Mouse (Mus musculus) small intestine, adult 2 months (tissue): Measurements from ENCODE around the gene Rtn3. TPM values are rescaled to one million over a fixed set of nuclear protein-coding genes. Genes with fewer than 3 reads are reported as not detected.
"Not testable (repeated sequence)": the region's sequence is repeated elsewhere in the genome, so short reads cannot be mapped to it uniquely, and the experiment has no call there.

Source experiments
- H3K27ac ChIP-seq: fragments of 200-500 bp; 2 replicates; pipeline ENCODE4 v1.5.1; 2012; ENCODE audit warnings: low read depth, low read length, control low read depth, inconsistent platforms; ENCODE audit not compliant: insufficient read depth
- H3K27me3 ChIP-seq: fragments of 200-500 bp; 2 replicates; pipeline ENCODE4 v1.6.1; 2012; ENCODE audit warnings: mild to moderate bottlenecking, moderate library complexity, low read length, inconsistent platforms; ENCODE audit not compliant: control insufficient read depth, insufficient read depth
- H3K36me3 ChIP-seq: fragments of 200-500 bp; 2 replicates; pipeline ENCODE4 v1.6.1; 2012; ENCODE audit warnings: mild to moderate bottlenecking, low read length, control low read depth, inconsistent platforms; ENCODE audit not compliant: control insufficient read depth, insufficient read depth
- H3K4me1 ChIP-seq: fragments of 200-500 bp; 2 replicates; pipeline ENCODE4 v1.6.1; 2012; ENCODE audit warnings: low read length, inconsistent platforms, mixed read lengths; ENCODE audit not compliant: control insufficient read depth, insufficient read depth, insufficient read length
- H3K4me3 ChIP-seq: fragments of 200-500 bp; 2 replicates; pipeline ENCODE4 v1.5.1; 2012; ENCODE audit warnings: low read depth, mild to moderate bottlenecking, control low read depth, inconsistent platforms, low read length, moderate library complexity
- CTCF ChIP-seq: fragments of 200-500 bp; IDR thresholded peaks from 2 replicates; pipeline ENCODE4 v1.5.1; 2012; ENCODE audit warnings: low read depth, mild to moderate bottlenecking, control low read depth, inconsistent platforms, low read length, moderate library complexity, mixed read lengths; ENCODE audit not compliant: insufficient replicate concordance, insufficient read length; ENCODE audit errors: extremely low read depth
- POLR2A ChIP-seq: fragments of 200-500 bp; IDR thresholded peaks from 2 replicates; pipeline ENCODE4 v1.6.1; 2012; ENCODE audit warnings: low read depth, mild to moderate bottlenecking, control low read depth, inconsistent platforms, low read length, moderate library complexity
- WGBS: fragments of 180-500 bp; shearing (Covaris S2); methylation state at CpG from one replicate; pipeline ENCODE4 v1.1.7; 2018; 5-methylcytosine and 5-hydroxymethylcytosine counted together
- polyA plus RNA-seq: library from polyadenylated mRNA; depleted of rRNA; stranded (reverse); fragments of >200 nt; gene quantifications from 2 replicates; pipeline ENCODE4 v1.2.3, GENCODE M21; 2012

Rtn3 gene
- polyA plus RNA-seq, 1 experiment: 95.6 TPM

DNA sequence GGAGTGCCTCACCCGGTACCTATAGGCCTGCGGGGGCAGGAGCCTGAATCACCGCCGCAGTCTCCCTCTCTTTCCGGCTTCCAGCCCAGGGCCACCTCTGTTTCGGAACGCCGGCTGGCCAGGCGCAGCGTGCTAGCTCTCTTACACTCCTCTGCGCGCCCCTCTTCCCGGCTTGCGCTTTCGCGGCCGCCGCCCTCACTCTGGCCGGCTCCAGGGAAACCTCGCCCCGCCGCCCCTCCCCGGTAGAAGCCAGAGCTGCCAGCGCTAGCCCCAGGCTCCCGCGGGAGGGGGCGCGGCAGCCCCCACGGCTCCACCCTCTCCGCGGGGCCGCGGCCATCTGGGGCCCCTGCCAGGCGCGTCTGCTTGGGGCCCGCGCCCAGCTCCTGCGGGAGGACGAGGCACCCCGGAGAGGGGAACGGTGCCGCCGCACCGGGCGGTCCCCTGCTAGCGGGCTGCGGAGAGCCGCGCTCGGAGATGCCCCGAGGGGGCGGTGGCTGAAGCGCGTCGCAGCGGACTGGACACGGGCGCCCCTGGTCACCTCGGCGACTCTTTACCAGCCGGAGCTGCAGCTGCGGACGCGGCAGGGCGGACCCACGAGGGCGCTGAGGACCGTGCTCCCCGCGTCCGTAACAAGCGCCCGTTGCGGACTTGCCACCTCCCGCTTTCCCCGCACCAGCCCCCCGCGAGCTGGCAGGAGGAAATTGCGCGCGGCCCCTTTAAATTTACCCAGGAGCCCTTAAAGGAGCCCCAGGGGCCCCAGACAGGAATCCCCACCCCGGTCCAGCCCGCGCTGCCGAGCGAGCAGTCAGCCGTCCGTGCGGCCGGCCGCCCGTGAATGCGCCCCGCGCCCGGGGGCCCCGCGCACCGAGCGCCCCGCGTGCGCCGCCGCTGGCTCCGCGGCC, 66.0 kb downstream of the Rtn3 start, which contains the start of gene 2700081O15Rik:
TSS of gene 2700081O15Rik (plus strand) at position 792 of the 902 bp plus-strand sequence.
- Histone ChIP-seq H3K4me1 (peaks cover 2% of the 10 kb centered on the region), H3K4me3 (peak within 1 kb of the TSS; percentile 84), H3K27ac (peak within 1 kb of the TSS; percentile 16; the same call in 1 of the 2 replicates), H3K36me3 (peaks cover 3% of the 10 kb centered on the region; the same call in 1 of the 2 replicates), H3K27me3 (peaks cover 12% of the 10 kb centered on the region)
- 2% methylated on average over 107 of the region's 107 CpGs for WGBS
- no peak for TF ChIP-seq POLR2A
- TF ChIP-seq CTCF: no peak

DNA sequence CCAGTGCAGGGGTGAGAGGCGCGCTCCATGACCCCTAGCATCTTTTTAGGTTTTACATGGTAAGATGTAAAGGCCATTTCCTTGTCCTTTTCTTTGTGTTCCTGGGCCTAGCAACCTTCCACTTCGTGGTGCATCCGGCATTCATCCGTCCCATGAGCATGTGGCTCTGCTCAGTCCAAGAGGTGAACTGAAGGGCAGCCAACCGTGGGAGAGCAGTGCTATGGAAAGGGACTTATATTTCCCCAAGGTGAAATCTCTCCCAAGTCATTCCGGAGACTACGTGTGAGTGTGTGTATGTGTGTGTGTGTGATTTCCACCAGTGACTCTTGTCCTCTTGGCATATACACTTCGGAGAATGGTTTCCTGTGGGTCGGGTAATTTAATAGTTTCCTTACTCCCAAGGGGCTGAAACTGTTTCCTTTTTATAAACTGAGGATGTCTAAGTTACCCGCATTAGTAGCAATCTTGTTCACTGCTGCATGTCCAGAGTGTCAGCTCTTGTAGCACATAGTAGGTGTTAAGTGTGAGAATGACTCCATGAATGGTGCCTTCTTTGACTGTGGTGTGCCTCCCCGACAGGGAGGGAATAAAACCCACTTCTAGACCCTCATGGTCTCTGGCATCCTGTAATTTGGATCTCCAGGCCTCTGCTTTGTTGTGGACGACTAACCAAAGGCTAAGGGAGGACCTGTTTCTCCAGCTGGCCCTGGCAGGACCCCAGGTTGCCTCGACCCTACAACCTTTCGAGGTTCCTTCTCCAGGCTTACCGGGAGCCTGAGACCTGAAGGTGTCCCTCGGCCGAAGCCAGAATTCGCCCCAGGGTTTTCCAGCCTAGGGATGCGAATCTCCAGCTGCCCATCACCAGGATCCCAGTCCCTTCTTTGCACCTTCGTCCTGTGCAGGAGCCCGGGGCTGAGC, 66.9 kb downstream of the Rtn3 start:
- H3K27ac ChIP-seq: no peak overlapping the region
- no peak for TF ChIP-seq POLR2A
- no peak for TF ChIP-seq CTCF
- WGBS: 55% methylated on average over 22 of the region's 22 CpGs

DNA sequence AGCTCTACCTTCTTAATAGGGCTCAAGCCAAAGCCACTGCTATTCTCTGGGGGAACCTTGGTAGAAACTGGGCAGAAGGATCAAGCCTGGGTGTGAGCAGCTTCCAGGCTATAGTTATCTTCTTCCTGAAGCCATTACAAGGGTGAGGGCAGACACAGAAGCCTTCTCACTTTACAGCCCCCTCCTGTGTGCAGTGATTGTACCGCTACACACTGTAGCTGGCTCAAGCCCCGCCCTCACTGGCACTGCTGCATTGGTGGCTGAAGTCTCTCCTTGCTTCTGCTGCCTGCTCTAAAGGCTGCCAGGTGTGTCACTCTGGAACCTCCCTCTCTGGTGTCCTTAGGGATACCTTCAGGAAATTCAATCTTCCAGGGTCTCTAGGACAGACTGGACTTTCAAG, 70.7 kb downstream of the Rtn3 start:
- H3K27ac ChIP-seq: no peak overlapping the region
- 51% methylated on average over 2 of the region's 2 CpGs for WGBS

More for the DNA sequence above, 66.9 kb downstream of the Rtn3 start:
- Histone ChIP-seq H3K4me1 (peaks cover 2% of the 10 kb centered on the region), H3K27me3 (peaks cover 12% of the 10 kb centered on the region), H3K36me3 (no peaks in the 10 kb centered on the region), H3K4me3 (peak overlapping the region; percentile 84)

DNA sequence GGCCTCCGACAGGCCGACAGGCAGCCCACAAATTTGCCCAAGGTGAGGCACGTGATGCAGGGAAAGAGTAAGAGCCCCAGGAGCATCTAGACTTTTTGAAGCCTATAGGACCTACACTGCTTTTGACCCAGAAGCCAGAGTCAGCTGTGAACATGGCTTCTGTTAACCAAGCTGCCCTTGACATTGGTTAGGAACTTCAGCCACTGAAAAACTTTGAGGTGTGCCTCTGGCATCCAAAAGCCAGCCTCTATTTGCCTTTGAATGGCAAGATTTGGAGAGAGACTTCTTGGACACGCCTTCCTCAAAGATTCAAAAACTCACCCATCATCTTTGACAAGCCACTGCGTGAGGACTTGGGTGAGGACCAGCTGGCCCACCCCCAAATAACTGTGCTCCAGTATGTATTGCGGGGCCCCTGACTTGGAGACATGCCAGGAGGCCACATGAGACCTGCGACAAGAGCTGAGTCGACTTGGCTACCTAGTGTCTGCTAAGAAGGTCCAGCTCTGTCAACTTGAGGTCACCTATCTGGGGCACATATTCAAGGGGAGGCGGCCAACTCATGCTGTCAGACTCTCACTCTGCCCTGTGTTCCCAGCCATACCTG, 78.4 kb downstream of the Rtn3 start:
- WGBS: 48% methylated on average over 9 of the region's 9 CpGs
- Histone ChIP-seq H3K4me3 (no peak overlapping the region), H3K27me3 (no peaks in the 10 kb centered on the region), H3K36me3 (no peaks in the 10 kb centered on the region), H3K4me1 (no peaks in the 10 kb centered on the region), H3K27ac (no peak overlapping the region)
- TF ChIP-seq CTCF (no peak), POLR2A (no peak)

More for the DNA sequence above, 70.7 kb downstream of the Rtn3 start:
- TF ChIP-seq POLR2A (no peak), CTCF (no peak)
- Histone ChIP-seq H3K36me3 (no peaks in the 10 kb centered on the region), H3K27me3 (peaks cover 10% of the 10 kb centered on the region), H3K4me1 (no peaks in the 10 kb centered on the region; the same call in 1 of the 2 replicates), H3K4me3 (no peak overlapping the region)

DNA sequence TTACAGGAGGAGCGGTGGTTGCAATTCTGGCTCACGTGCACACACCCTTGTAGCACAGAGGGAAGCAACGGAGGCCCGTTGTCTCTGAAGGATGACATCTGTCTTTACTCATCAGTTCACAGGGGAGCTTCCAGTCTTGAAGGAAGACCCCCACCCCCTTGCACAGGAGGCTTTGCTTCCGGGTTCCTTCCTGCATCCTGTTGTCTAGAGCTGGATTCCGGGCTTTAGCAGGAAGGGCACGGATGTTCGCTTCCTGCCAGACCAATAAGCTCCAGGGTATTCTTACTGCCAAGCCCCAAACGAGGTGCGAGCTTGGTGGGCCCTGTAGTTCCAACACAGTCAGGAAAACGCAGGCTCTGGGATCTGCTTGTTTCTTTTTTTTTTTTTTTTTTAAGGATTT, 82.4 kb downstream of the Rtn3 start:
- H3K27ac ChIP-seq: no peak overlapping the region
- H3K27me3 ChIP-seq: no peaks in the 10 kb centered on the region
- H3K4me3 ChIP-seq: no peak overlapping the region
- no peaks in the 10 kb centered on the region for H3K4me1 ChIP-seq
- TF ChIP-seq POLR2A (no peak), CTCF (no peak)
- WGBS: 86% methylated on average over 11 of the region's 11 CpGs
- H3K36me3 ChIP-seq: no peaks in the 10 kb centered on the region

DNA sequence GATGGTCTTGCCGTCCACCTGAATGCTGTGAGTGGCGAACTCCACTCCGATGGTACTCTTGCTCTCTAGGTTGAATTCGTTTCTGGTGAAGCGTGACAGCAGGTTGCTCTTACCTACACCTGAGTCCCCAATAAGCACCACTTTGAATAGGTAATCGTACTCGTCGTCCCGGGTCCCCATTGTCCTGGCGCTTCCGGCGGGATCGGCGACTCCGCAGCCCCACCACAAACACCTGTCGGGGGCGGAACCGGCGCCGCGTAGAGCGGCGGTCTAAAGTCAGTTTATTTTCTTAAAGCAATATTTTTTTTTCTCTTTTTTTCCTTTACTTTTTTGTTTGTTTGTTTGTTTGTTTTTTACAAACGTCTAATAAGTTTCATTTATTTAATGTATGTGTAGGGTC, 84.2 kb downstream of the Rtn3 start:
- H3K4me1 ChIP-seq, H3K27me3 ChIP-seq, H3K4me3 ChIP-seq, H3K27ac ChIP-seq, H3K36me3 ChIP-seq: not testable (repeated sequence)
- 27% methylated on average over 24 of the region's 24 CpGs for WGBS
